Mouse (Mus musculus): Measurements from ENCODE around the gene Msln.

Gene Msln

DNA sequence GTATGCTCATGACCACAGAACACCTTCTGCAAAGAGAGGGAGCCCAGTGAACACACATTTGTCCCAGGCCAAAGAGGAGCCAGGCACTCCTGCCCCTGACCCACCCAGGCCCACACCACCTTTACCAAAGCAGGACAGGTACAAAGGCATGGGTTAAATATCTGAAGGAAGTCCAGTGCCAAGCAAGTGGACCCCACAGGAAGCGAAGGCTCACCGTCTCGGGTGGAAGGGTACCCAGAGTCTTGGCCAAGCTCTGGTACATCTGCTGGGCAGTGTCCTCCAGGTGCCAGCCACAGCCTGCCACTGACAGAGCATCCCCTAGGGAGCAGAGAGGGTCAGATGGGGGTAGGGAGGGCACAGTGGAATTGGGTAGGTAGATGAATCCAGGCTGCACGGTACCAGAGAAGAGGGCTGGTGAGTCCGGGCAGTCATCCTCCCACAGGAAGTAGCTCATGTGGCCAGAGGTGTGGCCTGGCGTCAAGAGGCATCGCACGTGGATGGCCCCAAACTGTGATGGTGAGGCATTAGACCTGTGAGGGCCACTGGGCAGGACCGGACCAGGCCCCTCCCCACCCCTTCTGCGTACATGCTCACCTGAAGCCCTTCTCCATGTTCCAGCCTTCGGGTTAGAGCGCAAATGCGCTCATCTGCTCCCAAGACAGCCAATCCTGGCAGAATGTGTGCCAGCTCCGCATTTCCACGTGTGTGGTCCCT, 29.8 kb upstream of the Msln start:
- H3K36me3 ChIP-seq (ENCODE audit: control insufficient read depth, insufficient read depth, low read length, poor library complexity, severe bottlenecking) = peaks cover 10% of the 10 kb centered on the region
- no peak for DNase-seq (ENCODE audit: low read depth, low spot score)
- no peaks in the 10 kb centered on the region for H3K27me3 ChIP-seq (ENCODE audit: control insufficient read depth, insufficient read depth, low read length, poor library complexity, severe bottlenecking)

DNA sequence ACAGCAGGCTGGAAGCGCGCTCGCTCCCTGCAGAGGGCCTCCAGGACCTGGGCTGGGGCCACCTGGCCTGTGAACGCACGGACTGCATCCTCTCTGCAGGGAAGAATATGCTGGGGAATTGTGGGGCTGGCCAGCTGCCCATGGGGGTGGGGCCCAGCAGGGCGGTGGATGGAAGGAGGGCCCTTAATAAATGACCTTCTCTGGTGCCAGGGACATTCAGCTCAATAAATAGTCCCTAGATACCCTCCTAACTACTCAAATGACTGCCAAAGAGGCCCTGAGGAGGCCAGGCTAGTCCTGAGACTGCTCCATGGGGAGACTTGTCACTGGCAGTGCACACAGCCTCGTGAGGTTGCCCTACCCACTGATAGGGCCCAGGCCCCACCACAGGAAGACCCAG, 28.9 kb upstream of the Msln start:
- DNase-seq (ENCODE audit: low read depth, low spot score) = no peak
- H3K27me3 ChIP-seq (ENCODE audit: control insufficient read depth, insufficient read depth, low read length, poor library complexity, severe bottlenecking) = no peaks in the 10 kb centered on the region
- H3K36me3 ChIP-seq (ENCODE audit: control insufficient read depth, insufficient read depth, low read length, poor library complexity, severe bottlenecking) = peaks cover 10% of the 10 kb centered on the region

DNA sequence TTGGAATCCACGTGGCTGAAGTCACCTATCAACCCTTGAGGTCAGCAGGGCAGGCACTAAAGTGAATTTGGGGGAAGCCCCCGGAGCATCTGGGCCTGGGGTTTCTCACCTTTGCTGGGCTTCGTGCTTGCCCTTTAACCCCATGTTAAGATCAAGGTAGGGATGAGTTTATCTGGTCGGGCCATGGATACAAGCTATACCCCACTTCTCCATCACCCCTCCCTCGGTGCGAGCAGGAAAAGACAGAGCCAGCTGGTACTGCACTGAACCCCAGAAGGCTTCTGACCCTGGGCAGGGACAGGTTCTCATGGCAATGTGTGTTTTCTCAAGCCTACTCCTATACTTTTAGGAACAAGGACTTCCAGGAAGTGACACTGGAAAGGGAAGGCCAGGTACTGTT, 27.2 kb upstream of the Msln start:
- no peaks in the 10 kb centered on the region for H3K27me3 ChIP-seq (ENCODE audit: control insufficient read depth, insufficient read depth, low read length, poor library complexity, severe bottlenecking)
- H3K36me3 ChIP-seq (ENCODE audit: control insufficient read depth, insufficient read depth, low read length, poor library complexity, severe bottlenecking) = peaks cover 13% of the 10 kb centered on the region
- DNase-seq (ENCODE audit: low read depth, low spot score) = no peak

DNA sequence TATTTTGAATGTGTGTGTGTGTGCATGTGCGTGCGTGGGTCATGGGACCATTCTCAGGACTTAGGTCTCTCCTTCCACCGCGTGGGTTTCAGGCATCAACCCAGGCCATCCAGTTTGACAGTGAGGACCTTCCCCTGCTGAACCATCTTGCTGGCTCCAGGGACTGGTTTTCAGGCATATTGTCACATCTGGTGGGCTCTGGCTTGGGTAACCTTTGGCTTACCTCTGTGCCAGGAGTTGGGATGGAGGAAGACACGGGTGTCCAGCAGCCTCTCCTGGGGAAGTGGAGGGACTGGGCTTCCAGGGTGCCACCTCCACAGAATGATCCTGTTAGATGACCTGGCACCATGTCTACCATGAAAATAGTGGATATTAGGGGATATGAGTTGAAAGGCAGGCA, 23.8 kb upstream of the Msln start:
- H3K36me3 ChIP-seq (ENCODE audit: control insufficient read depth, insufficient read depth, low read length, poor library complexity, severe bottlenecking) = peaks cover 13% of the 10 kb centered on the region
- no peak for DNase-seq (ENCODE audit: low read depth, low spot score)
- no peaks in the 10 kb centered on the region; the same call in 1 of the 2 replicates for H3K27me3 ChIP-seq (ENCODE audit: control insufficient read depth, insufficient read depth, low read length, poor library complexity, severe bottlenecking)

DNA sequence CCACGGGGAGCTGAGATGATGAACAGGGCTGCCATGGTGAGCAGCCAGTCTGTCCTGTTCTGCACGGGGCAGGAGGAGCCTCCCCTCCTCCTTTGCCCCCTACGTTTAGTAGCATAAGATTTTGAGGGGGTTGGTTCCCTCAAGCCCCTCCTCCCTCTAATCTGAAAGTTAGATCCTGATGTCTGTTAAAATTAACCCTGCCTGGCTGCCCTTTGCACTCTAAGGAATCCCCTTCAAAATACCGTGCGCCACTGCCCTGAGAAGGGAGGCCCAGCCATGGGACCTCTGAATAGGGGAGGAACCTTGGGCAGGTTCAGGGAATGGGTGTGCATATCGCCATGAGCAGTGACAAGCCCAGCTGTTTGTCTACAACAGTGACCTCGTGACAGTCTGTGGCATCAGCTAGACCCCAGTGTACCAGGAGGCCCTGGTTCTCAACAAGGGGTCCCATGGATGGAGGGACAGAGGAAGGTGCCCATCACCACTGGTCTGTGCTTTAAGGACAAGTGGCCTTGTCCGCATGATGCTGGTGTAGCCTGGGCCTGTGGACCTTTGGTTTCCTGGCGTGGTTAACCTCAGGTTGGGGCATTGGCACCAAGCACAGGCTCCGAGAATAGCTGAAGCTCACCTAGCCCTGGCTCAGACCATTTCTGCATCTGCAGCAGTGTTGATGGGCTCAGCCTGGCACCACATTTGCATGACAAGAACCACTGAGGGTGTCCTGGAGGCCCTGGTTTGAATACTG, 21.3 kb upstream of the Msln start:
- peaks cover 8% of the 10 kb centered on the region for H3K36me3 ChIP-seq (ENCODE audit: control insufficient read depth, insufficient read depth, low read length, poor library complexity, severe bottlenecking)
- no peaks in the 10 kb centered on the region; the same call in 1 of the 2 replicates for H3K27me3 ChIP-seq (ENCODE audit: control insufficient read depth, insufficient read depth, low read length, poor library complexity, severe bottlenecking)
- DNase-seq (ENCODE audit: low read depth, low spot score) = no peak

DNA sequence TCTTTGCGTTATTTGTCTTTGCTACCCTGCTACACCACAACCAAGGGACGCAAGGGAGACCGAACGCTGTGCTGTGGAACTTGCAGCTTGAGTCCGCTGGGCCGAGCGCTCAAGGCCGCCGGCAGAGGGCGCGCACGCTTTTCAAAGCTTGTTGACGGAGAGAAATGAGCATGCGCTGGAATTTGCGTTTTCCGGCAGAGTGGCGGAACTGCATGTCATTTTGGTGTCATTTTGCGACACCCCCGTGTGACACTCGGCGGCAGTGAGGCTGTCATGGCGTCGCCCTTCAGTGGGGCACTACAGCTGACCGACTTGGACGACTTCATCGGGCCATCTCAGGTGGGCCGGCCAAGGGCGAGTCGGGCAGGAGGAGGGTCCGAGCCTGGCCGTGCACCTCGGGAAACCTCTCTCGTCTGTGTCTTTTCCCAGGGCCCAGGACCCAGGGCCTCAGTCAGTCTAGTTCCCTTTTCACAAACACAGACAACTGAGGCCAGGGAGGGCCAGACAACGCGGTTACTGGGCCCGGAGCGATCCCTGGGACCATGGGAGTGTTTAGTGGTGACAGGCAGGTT, 19.5 kb upstream of the Msln start, which contains the start of gene Narfl:
Gene Narfl, plus strand, starts transcription at position 228 of the 572 bp plus-strand sequence.
- Histone ChIP-seq H3K27me3 (ENCODE audit: control insufficient read depth, insufficient read depth, low read length, poor library complexity, severe bottlenecking) (no peaks in the 10 kb centered on the region; the same call in 1 of the 2 replicates), H3K36me3 (ENCODE audit: control insufficient read depth, insufficient read depth, low read length, poor library complexity, severe bottlenecking) (peaks cover 3% of the 10 kb centered on the region)
- DNase-seq (ENCODE audit: low read depth, low spot score) = peak; percentile 99

DNA sequence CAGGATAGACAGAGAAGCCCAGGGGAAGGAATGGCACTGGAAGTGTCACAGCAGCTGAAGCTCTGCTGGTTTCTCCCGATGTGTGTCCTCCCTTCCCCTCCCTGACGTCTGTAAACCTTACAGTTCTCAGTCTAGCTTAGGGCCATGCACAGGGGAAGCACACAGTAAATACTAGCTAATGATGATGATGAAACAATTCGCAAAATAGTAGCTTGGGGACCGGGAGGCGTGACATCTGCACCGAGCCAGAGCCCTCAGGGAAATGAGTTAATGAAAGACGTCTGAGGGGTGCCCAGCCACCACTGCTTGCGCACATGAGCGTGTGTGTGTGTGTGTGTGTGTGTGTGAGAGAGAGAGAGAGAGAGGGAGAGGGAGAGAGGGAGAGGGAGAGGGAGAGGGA, 15.2 kb upstream of the Msln start:
- H3K27me3 ChIP-seq (ENCODE audit: control insufficient read depth, insufficient read depth, low read length, poor library complexity, severe bottlenecking) = no peaks in the 10 kb centered on the region
- no peaks in the 10 kb centered on the region for H3K36me3 ChIP-seq (ENCODE audit: control insufficient read depth, insufficient read depth, low read length, poor library complexity, severe bottlenecking)
- DNase-seq (ENCODE audit: low read depth, low spot score) = no peak

DNA sequence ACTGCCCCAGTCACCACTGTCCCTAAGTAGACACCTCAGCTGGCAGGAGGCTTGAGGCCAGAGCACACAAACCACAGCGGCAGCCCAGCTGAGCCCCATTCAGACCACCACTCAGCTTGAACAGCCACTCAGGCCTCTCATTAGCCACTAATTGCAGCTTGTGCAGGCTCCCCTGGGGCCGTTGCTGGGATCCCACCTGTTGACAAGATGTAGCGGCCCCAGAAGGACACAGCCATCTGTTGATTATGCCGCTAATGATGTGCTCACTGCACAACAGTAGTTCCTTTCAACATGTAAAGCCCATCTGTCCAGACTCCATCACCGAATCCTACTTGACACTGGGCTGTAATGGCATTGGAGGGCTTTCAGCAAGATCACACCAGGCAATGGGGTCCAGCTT, 11.7 kb upstream of the Msln start:
- no peaks in the 10 kb centered on the region for H3K27me3 ChIP-seq (ENCODE audit: control insufficient read depth, insufficient read depth, low read length, poor library complexity, severe bottlenecking)
- no peak for DNase-seq (ENCODE audit: low read depth, low spot score)
- H3K36me3 ChIP-seq (ENCODE audit: control insufficient read depth, insufficient read depth, low read length, poor library complexity, severe bottlenecking) = no peaks in the 10 kb centered on the region

DNA sequence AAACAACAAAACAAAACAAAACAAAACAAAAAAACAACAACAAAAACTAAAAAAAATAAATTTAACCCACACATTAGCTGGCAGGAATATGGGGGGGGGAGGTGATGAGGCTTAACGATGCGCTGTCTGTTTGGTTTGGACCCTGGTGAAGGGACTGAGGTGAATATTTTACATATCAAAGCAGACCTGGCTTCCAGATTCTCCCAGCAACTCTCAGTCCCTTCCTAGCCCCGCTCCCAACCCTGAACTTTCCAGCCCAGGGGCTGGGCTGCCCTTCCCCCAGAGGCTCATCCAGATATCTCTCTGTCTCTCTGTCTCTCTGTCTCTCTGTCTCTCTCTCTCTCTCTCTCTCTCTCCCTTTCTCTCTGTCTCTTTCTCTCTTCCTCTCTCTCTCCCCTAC, 8.4 kb upstream of the Msln start:
- Histone ChIP-seq H3K27me3 (ENCODE audit: control insufficient read depth, insufficient read depth, low read length, poor library complexity, severe bottlenecking) (no peaks in the 10 kb centered on the region), H3K36me3 (ENCODE audit: control insufficient read depth, insufficient read depth, low read length, poor library complexity, severe bottlenecking) (no peaks in the 10 kb centered on the region)
- no peak for DNase-seq (ENCODE audit: low read depth, low spot score)

DNA sequence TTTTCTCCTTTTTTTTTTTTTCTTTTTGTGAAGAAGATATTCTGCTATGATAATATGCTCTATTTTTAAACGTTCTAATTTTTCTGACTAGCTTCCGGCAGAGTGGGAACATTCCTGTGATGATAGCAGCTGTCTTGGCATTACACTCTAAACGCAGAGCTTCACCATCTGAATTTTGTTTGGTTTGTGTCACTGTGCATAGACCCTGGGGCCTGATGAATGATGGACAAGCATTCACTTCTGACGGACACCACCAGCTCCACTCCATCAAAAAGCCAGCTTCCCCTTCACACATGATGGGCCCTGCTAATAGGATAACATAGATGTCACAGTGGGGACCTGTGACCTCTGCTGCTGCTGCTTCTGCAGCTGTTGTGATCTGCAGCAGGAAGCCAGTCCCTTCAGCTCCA, 7.4 kb upstream of the Msln start:
- Histone ChIP-seq H3K36me3 (ENCODE audit: control insufficient read depth, insufficient read depth, low read length, poor library complexity, severe bottlenecking) (no peaks in the 10 kb centered on the region), H3K27me3 (ENCODE audit: control insufficient read depth, insufficient read depth, low read length, poor library complexity, severe bottlenecking) (no peaks in the 10 kb centered on the region)
- no peak for DNase-seq (ENCODE audit: low read depth, low spot score)

DNA sequence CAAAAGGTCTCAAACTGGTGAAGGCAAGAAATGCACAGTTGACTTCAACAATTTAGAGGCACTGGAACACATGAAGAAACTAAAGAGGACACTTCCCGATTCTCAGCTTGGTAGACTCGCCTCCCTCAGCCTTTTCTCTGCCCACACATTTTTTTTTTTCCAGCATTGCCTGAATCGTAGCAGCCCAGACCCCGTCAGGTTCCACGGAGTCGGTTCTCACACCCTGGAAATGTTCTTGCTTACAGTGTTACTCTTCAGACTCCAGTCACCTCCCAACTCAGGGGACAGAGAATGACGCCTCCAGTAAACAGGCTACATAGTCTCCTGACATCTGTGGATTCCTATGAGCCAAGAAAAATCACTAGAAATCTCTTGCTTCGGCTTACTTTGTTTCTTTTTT, 6.0 kb upstream of the Msln start:
- Histone ChIP-seq H3K36me3 (ENCODE audit: control insufficient read depth, insufficient read depth, low read length, poor library complexity, severe bottlenecking) (no peaks in the 10 kb centered on the region), H3K27me3 (ENCODE audit: control insufficient read depth, insufficient read depth, low read length, poor library complexity, severe bottlenecking) (no peaks in the 10 kb centered on the region)

DNA sequence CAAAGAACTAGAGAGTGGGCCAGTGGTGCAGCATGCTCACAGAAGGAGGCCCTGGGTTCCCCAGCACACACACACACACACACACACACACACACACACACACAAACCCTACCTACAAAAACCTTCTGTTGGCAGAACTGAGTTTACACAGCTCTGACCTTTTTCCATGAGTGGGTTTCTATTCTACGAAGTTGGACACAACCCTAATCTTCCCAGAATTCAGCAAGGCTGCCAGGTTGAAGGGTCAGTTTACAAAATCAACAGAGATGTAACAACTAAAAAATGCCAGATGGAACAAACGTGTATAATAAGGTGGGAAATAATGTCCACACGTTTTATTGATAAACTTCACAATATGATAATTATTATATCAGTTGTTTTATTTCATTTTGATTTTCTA, 3.5 kb upstream of the Msln start:
- Histone ChIP-seq H3K27me3 (ENCODE audit: control insufficient read depth, insufficient read depth, low read length, poor library complexity, severe bottlenecking) (no peaks in the 10 kb centered on the region), H3K36me3 (ENCODE audit: control insufficient read depth, insufficient read depth, low read length, poor library complexity, severe bottlenecking) (no peaks in the 10 kb centered on the region)
- DNase-seq (ENCODE audit: low read depth, low spot score) = no peak

More for the DNA sequence above, 6.0 kb upstream of the Msln start:
- no peak for DNase-seq (ENCODE audit: low read depth, low spot score)

DNA sequence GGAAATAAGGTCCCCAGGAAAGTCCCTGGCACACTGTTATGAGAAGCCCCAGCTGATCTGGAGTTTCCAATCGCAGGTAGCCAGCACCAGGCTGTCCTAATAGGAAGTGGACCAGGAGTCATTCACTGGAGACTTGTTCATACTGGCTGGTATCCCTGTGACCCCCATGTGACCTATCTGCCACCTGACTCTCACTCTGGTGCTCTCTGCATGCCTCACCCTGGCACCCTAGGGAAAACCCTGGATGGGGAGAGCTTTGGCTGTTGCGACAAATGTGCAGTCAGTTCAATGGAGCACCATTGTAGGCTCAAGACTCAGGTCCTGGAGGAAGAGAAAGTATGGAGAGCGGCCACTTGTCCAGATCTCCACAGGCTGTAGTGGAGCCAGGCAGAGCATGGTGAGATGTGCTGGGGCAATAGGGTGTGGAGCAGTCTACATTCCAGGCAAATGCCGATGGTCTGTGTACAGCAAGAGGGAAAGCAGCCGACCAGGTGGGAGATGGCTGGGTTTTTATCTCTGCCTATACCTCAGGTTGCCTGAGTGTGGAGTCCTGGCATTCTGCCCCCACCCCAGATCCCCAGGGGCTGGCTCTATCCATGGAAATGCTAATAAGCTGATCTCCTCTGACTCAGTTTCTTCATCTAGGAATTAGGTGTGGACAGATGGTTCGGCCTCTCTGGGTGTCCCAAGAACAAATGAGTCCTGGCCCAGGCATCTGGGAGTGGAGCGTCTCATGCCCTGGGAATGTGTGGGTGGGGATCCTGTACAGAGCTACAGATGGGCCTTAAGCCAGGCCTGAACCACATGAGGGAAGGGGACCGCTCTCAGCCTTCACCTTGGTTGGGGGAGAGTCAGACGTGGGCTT, 2.4 kb upstream of the Msln start:
- Histone ChIP-seq H3K27me3 (ENCODE audit: control insufficient read depth, insufficient read depth, low read length, poor library complexity, severe bottlenecking) (no peaks in the 10 kb centered on the region), H3K36me3 (ENCODE audit: control insufficient read depth, insufficient read depth, low read length, poor library complexity, severe bottlenecking) (no peaks in the 10 kb centered on the region)
- DNase-seq (ENCODE audit: low read depth, low spot score) = no peak

DNA sequence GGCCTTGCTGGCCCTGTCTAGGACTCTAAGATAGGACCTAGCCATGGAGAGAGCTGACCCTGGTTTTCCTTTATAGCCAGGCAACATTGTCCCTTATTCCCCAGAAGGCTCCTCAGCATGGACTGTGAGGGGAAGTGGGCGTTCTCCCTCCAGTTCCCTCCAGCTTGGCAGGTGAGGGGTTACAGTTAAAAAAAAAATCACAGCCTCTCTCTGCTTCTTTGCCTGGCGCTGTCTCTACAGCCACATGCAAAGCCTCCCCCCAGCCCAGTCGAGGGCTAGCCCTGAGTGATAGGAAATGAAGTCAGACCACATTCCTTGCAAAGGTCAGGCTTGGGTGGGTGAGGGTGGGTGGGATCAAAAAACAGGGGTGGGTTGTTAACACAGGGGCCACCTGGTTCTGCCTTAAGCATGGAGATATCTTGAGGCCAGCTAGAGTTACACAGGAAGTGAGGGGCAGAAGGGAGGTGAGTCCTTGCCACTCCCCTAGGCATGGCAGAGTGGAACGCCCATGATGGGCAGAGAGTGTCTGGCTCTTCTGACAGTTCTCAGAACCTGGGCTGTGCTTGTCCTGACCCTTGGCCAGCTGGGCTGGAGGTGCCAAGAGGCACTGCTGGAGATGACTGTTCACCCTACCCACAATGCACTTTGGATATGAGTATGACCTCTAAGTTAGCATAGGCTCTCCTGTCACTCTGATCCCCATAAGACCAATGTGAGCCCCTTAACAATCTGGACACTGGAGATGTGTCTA, 1.6 kb upstream of the Msln start:
- no peaks in the 10 kb centered on the region for H3K27me3 ChIP-seq (ENCODE audit: control insufficient read depth, insufficient read depth, low read length, poor library complexity, severe bottlenecking)
- DNase-seq (ENCODE audit: low read depth, low spot score) = no peak

More for the DNA sequence above, 1.6 kb upstream of the Msln start:
- H3K36me3 ChIP-seq (ENCODE audit: control insufficient read depth, insufficient read depth, low read length, poor library complexity, severe bottlenecking) = no peaks in the 10 kb centered on the region
